Mouse (Mus musculus) lung, embryonic 14.5 days (tissue): ENCODE results near the gene Smurf1. TPM values are rescaled to one million over a fixed set of nuclear protein-coding genes. Genes with fewer than 3 reads are reported as not detected.

ENCODE experiments used
- ATAC-seq: fragments of 200-750 bp; cut with Nextera tagmentation; 2 replicates; pipeline ENCODE4 v1.8.0; 2017; ENCODE audit warnings: mild to moderate bottlenecking, moderate TSS enrichment, moderate library complexity; ENCODE audit not compliant: insufficient read depth
- DNase-seq: peaks from one replicate; pipeline ENCODE4 v3.0.0-alpha.2; 2015
- H3K27ac ChIP-seq: fragments of 300-500 bp; sonication (generic); 2 replicates; pipeline ENCODE4 v1.5.1; 2014; ENCODE audit warnings: low read depth, mild to moderate bottlenecking, moderate library complexity
- H3K27me3 ChIP-seq: fragments of 300-500 bp; sonication (generic); 2 replicates; pipeline ENCODE4 v1.6.1; 2014; ENCODE audit warnings: low read length, control low read depth; ENCODE audit not compliant: insufficient read depth
- H3K36me3 ChIP-seq: fragments of 300-500 bp; sonication (generic); 2 replicates; pipeline ENCODE4 v1.6.1; 2014; ENCODE audit warnings: control low read depth; ENCODE audit not compliant: insufficient read depth
- H3K4me1 ChIP-seq: fragments of 300-500 bp; sonication (generic); 2 replicates; pipeline ENCODE4 v1.6.1; 2014; ENCODE audit warnings: antibody characterized with exemption, control low read depth; ENCODE audit not compliant: insufficient read depth
- H3K4me2 ChIP-seq: fragments of 300-500 bp; sonication (generic); 2 replicates; pipeline ENCODE4 v1.6.1; 2014; ENCODE audit warnings: mild to moderate bottlenecking
- H3K4me3 ChIP-seq: fragments of 300-500 bp; sonication (generic); 2 replicates; pipeline ENCODE4 v1.5.1; 2014; ENCODE audit warnings: low read depth, low read length
- H3K9ac ChIP-seq: fragments of 300-500 bp; sonication (generic); 2 replicates; pipeline ENCODE4 v1.6.1; 2014
- H3K9me3 ChIP-seq: fragments of 300-500 bp; sonication (generic); 2 replicates; pipeline ENCODE4 v1.6.1; 2016; ENCODE audit warnings: low read depth, low read length, control low read depth
- CTCF ChIP-seq: IDR thresholded peaks from 2 replicates; pipeline ENCODE4 v1.5.1; 2016; ENCODE audit warnings: antibody characterized with exemption, low read depth
- WGBS: fragments of 180-500 bp; shearing (Covaris S2); extraction: QIAGEN DNeasy Blood & Tissue Kit; methylation state at CpG from one replicate; pipeline ENCODE4 v1.1.7; 2014; 5-methylcytosine and 5-hydroxymethylcytosine counted together
- polyA plus RNA-seq: library from polyadenylated mRNA; unstranded; fragments of >200 nt; fragmentation: Nextera tagmentation; extraction: Ambion mirVana; gene quantifications from 2 replicates; pipeline ENCODE4 v1.2.1, GENCODE M21; 2014

Smurf1 gene
- polyA plus RNA-seq, 1 experiment from 2014 or later, result 28.3 TPM

- ATAC-seq (peak; percentile 47; the same call in 1 of the 2 replicates), DNase-seq (peak; percentile 56)
- peaks cover 96% of the 10 kb centered on the region for H3K36me3 ChIP-seq
- no peak overlapping the region for H3K4me2 ChIP-seq
- no peaks in the 10 kb centered on the region for H3K4me1 ChIP-seq
- H3K27me3 ChIP-seq, result no peaks in the 10 kb centered on the region
- WGBS, result 73% methylated on average over 13 of the region's 13 CpGs
- no peak overlapping the region for H3K9ac ChIP-seq
- H3K9me3 ChIP-seq, result no peaks in the 10 kb centered on the region
- H3K4me3 ChIP-seq, result no peak overlapping the region
- no peak overlapping the region for H3K27ac ChIP-seq
- TF ChIP-seq CTCF, result peak; percentile 64
Measured at GRCm38 (mm10) chr5:144884629-144885217, 80.9 kb downstream of the Smurf1 start.

DNA sequence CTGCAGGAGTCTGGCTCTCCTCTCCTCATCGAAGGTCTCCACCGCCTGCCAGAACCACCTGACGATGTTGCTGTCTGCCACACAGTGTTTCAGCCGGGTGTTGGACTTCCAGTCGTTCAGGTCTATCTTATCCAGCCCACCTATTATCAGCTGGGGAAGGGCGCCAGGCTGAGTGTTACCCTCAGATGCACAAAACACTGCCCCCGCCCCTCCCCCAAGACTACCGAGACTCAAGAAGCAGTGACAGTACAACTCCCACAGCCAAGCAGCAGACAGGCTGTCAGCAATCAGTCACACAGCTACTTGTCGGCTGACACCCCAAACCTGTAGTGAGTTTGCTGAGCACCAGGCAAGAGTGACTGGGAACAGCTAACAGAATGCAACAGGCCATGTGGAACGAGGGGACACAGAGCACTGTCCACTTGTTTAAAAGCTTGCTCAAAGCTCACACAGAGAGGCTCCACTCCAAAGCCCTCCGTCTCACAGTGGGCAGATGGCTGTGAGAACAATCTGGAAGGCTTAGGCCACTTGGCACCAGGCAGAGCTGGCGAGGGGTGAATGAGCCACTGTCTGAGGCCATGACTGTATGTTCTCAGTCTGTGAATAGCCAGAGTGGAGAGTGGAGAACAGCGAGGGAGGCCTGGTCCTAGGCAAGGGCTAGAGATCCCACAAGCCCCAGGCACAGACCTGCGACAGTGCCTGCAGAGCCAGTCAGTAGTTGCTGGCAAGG is 83.8 kb downstream of the Smurf1 start:
- Histone ChIP-seq H3K9ac (no peak overlapping the region), H3K4me1 (no peaks in the 10 kb centered on the region), H3K4me2 (no peak overlapping the region), H3K36me3 (peaks cover 82% of the 10 kb centered on the region), H3K27me3 (no peaks in the 10 kb centered on the region), H3K9me3 (no peaks in the 10 kb centered on the region), H3K27ac (no peak overlapping the region), H3K4me3 (no peak overlapping the region)
- ATAC-seq, result no peak
- no peak for DNase-seq
- no peak for TF ChIP-seq CTCF
- WGBS, result 79% methylated on average over 14 of the region's 14 CpGs

DNA sequence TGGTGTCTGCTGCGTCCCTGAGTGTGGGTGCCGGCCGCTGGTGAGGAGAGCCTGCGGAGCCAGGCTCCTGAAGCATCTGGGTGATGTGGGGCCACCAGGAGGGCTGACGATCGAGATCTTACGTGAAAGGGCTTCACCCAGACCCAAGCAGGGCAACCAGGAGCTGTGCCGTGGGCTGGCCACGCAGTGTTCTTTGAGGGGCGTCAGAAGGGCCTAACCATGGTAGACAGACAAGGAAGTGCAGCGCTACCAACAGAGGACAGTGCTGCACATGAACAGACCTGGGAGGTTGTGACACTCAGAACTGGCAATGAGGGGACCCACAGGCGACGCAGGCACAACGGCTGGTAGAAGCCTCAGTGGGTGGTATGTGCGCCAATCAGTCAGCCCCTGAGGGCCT is 88.6 kb downstream of the Smurf1 start:
- no peak overlapping the region for H3K9ac ChIP-seq
- H3K36me3 ChIP-seq, result peaks cover 41% of the 10 kb centered on the region
- 92% methylated on average over 15 of the region's 15 CpGs for WGBS
- no peak overlapping the region for H3K27ac ChIP-seq
- no peaks in the 10 kb centered on the region for H3K9me3 ChIP-seq
- no peak for TF ChIP-seq CTCF
- no peak overlapping the region for H3K4me3 ChIP-seq
- H3K4me2 ChIP-seq, result no peak overlapping the region
- ATAC-seq (no peak), DNase-seq (no peak)
- H3K27me3 ChIP-seq, result no peaks in the 10 kb centered on the region
- H3K4me1 ChIP-seq, result no peaks in the 10 kb centered on the region

GRCm38 (mm10) chr5:144875892-144876291 is 89.8 kb downstream of the Smurf1 start:
- Histone ChIP-seq H3K4me2 (no peak overlapping the region), H3K4me1 (no peaks in the 10 kb centered on the region), H3K9ac (no peak overlapping the region), H3K27me3 (no peaks in the 10 kb centered on the region), H3K27ac (no peak overlapping the region), H3K36me3 (peaks cover 29% of the 10 kb centered on the region), H3K4me3 (no peak overlapping the region), H3K9me3 (no peaks in the 10 kb centered on the region)
- peak; percentile 61; the same call in 1 of the 2 replicates for ATAC-seq
- TF ChIP-seq CTCF, result peak; percentile 98
- DNase-seq, result peak; percentile 85
- WGBS, result 10% methylated on average over 13 of the region's 13 CpGs

- H3K27ac ChIP-seq, result no peak overlapping the region
- DNase-seq (no peak), ATAC-seq (no peak)
- peaks cover 23% of the 10 kb centered on the region for H3K36me3 ChIP-seq
- no peak overlapping the region for H3K4me2 ChIP-seq
- no peaks in the 10 kb centered on the region for H3K9me3 ChIP-seq
- TF ChIP-seq CTCF, result no peak
- no peaks in the 10 kb centered on the region for H3K27me3 ChIP-seq
- H3K9ac ChIP-seq, result no peak overlapping the region
- WGBS, result 78% methylated on average over 6 of the region's 6 CpGs
- no peak overlapping the region for H3K4me3 ChIP-seq
- H3K4me1 ChIP-seq, result no peaks in the 10 kb centered on the region
Measured at GRCm38 (mm10) chr5:144875227-144875626, 90.4 kb downstream of the Smurf1 start.

DNA sequence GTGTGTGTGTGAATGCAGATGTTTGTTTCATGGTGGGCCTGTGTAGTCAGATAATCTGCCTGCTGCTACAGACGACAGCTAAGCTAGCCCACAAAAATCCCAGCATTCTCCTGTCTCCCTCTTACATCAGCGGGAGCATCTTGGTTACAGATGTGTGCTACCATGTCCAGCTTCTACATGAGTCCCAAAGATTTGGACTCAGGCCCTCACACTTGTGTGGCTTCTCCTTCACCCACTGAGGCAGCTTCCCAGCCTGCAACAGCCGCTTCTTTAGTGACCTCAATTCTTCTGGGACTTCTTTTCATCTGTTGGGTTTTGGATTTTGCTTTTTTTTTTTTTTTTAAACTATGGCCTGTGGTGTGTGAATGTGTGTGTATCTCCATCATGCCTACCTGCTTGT is 92.8 kb downstream of the Smurf1 start:
- WGBS, result 74% methylated on average over 3 of the region's 3 CpGs
- no peak for TF ChIP-seq CTCF

DNA sequence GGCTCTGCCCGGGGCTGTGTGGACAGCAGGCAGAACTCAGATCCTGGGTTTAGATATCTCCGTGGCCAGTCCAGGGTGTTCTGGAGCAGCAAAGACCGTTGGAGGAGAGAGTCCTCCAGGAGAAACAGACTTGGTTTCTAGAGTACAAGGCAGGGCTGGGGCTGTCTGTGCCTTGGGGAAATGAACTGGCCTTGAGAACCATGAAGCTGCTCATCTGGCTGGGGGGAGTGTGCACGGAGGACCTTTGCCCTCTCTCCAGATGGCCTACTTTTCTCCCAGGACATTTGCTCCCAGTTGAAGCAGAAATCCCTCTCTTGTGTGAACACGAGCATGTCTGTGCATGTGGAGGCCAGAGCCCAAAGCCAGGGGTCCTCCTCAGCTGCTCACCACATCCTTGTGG is 93.3 kb downstream of the Smurf1 start:
- no peak for DNase-seq
- H3K9me3 ChIP-seq, result no peaks in the 10 kb centered on the region
- no peak for ATAC-seq
- no peak overlapping the region for H3K27ac ChIP-seq
- H3K4me2 ChIP-seq, result no peak overlapping the region
- H3K4me3 ChIP-seq, result no peak overlapping the region
- H3K36me3 ChIP-seq, result peaks cover 8% of the 10 kb centered on the region
- TF ChIP-seq CTCF, result no peak
- no peak overlapping the region for H3K9ac ChIP-seq
- no peaks in the 10 kb centered on the region for H3K27me3 ChIP-seq
- H3K4me1 ChIP-seq, result no peaks in the 10 kb centered on the region
- 84% methylated on average over 5 of the region's 5 CpGs for WGBS

More for the DNA sequence above, 92.8 kb downstream of the Smurf1 start:
- H3K36me3 ChIP-seq, result peaks cover 10% of the 10 kb centered on the region
- H3K4me1 ChIP-seq, result no peaks in the 10 kb centered on the region
- ATAC-seq, result no peak
- H3K27me3 ChIP-seq, result no peaks in the 10 kb centered on the region
- no peak overlapping the region for H3K4me2 ChIP-seq
- H3K9me3 ChIP-seq, result no peaks in the 10 kb centered on the region
- no peak overlapping the region for H3K27ac ChIP-seq
- no peak overlapping the region for H3K9ac ChIP-seq
- no peak overlapping the region for H3K4me3 ChIP-seq
- DNase-seq, result no peak
